Mouse (Mus musculus) fat pad, adult 2 months (tissue): ENCODE results near the gene Phrf1.
A peak's percentile ranks its signal among the peaks of the same experiment; 100 is the strongest.

Source experiments
- DNase-seq: peaks from one replicate; pipeline ENCODE4 v3.0.0-alpha.2; 2011; ENCODE audit warnings: low read depth, low spot score; ENCODE audit errors: extremely low read depth

The Phrf1 gene

DNA sequence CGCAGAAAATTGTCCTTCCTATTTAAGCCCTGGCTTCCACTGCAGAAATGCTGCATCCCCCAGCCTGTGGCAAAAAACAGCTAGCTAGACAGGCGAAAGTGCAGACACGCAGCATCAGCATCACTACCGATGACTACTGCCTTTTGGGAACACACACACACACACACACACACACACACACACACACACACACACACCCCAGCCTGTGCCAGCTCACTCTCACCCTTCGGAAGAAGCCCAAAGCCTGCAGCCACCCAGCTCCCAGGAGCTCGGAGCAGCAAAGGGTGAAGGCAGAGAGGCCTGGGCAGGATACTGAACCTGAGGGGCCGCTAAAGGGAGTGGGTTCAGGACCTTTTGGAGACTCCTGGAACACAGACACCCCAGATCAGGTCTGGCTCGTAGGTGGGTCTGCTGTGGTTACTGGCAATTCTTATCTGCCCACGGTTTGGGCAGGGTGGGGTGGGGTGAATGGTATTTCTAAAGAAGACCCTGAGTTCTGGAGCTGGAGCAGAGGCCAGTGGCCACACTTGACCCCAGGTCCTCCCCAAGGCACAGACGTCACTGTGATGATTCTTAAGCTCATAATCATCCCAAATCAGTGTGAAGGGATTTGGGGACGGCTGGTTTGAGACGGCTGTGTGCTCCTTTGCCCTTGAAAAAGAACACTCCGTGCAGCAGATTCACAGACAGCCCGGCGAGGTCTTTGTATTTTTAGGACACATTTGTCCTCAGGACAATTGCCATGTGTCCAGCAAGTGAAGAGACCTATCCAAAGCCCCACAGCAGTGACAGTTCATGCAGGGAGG lies 64.2 kb downstream of the Phrf1 start:
- DNase-seq: no peak

DNA sequence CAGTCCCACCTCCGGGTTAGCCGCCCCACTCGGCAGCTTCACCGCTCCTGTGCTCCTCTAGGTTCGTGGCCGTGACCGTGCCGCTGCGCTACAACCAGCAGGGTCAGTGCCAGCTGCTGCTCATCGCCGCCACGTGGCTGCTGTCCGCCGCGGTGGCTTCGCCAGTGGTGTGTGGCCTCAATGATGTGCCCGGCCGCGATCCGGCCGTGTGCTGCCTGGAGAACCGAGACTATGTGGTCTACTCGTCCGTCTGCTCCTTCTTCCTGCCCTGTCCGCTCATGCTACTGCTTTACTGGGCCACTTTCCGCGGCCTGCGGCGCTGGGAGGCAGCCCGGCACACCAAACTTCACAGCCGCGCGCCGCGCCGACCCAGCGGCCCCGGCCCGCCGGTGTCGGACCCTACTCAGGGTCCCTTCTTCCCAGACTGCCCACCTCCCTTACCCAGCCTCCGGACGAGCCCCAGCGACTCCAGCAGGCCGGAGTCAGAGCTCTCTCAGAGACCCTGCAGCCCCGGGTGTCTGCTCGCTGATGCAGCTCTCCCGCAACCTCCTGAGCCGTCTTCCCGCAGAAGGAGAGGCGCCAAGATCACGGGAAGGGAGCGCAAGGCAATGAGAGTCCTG lies 65.4 kb downstream of the Phrf1 start:
- no peak for DNase-seq

DNA sequence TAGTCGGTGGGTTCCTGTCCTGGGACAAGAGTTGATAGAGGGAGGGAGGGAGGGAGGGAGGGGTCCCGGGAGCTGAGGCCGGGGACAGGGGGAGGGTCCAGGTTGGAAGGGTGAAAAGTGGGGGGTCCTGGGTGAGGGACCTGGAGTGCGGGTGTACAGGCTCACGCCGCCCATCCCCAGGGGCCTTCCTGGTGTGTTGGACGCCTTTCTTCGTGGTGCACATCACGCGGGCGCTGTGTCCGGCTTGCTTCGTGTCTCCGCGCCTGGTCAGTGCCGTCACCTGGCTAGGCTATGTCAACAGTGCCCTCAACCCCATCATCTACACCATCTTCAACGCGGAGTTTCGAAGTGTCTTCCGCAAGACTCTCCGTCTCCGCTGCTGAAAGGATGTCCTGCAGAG lies 65.9 kb downstream of the Phrf1 start:
- no peak for DNase-seq

DNA sequence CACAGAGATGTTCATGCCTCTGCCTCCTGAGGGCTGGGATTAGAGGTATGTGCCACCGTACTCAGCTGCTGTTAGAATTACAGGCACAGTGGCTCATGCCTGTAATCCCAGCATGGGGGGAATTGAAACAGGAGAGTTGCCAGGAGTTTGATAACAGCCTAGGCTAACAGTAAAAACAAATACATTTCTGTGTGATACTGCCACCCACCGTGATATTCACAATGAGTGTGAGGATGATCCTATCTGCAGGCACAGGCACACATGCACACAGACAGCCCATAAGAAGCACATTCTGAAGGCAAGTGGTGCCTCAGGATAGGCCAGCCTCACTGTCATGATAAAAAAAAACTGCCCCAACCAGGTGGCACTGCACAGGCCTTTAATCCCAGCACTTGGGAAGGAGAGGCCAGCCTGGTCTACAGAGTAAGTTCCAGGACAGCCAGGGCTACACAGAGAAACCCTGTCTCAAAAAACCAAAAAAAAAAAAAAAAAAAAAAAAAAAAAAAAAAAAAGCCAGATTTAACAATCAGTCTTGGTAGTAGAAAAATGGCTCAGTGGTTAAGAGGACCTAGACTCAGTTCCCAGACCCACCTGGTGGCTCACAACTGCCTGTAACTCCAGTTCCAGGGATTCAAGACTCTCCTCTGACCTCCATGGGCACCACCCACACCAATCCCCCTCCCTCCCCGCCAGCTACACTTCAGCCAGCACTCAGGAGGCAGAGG lies 69.5 kb downstream of the Phrf1 start:
- no peak for DNase-seq

DNA sequence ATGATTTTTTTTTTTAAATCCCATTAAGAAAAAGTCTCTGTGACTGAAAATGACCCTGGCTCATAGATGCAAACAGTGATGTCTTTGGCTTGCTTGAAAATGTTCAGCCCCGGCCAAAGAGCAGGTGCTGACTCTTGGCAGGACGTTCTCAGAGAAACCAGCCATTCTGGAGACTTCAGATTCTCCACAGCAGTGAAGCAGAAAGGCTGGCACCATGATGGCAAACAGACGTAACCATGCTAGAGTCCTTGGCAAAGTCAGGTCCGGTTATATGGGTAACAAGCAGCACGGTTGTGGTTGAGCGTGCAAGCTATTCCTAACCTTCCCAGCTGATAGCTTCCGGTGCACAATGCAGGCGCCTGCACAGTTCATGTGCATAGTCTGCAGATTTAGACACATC lies 70.6 kb downstream of the Phrf1 start:
- no peak for DNase-seq

DNA sequence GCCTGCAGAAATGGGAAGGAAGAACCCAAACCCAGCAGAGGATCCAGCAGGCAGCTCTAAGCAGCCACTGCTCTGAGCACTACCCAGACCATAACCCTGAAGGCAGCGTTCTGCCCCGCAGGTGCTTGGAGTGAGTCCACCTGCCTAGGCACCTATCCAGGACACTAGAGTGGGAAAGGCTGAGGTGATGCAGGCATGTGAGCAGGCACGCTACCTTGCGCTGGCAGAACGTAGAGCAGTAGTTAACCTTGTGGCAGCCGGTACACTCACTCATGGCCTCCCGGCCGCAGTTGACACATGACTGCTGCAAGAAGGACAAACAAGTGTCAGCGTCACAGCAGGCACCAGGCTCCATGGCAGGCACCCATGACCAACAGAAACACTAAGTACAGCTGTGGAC lies 72.8 kb downstream of the Phrf1 start:
- no peak for DNase-seq

DNA sequence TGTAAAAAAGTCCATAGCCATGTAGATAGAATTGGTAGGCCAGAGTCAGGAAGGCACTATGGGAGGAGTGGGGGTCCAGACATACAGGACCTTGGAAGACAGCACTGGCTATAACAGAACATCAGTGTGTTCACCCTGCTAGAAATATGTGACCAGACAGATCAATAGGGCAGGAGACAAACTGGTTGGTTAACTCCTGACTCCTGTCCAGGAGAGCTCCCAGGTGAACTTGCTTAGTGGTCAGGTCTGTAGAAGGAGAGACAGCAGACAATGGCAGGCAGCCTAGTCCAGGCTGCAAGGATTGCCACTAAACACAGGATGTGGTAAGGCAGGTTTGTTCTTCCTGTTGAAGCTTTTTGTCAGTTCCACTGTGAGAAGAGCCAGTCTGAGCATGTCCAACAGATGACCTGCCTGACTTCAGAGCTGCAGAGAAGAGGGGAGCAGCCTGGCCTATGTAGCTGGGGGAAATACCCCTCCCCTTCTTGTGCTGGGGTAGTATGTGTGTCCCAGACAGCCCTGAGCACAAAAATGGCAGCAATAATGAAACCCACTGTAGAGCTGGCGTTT lies 74.2 kb downstream of the Phrf1 start:
- DNase-seq: peak; percentile 13

DNA sequence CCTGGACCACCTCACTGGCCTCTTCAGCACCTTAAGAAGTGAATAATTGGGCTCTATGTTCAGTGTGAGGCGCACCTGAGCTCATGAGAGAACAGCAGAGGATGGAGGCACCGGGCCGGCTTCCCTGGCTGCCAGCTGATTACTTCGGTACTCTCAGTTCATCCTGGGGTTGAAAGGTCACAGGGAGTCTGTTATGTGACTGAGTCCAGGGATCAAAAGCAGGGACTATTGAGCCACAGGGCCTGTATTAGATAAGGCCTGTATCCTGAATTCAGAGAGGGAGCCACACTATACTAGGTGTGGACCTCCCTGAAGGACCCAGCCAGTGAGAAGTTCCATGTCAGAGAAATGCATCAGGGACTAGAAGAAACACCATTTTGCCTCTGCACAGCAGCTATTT lies 76.0 kb downstream of the Phrf1 start:
- no peak for DNase-seq
